Mouse (Mus musculus) neural tube, embryonic 11.5 days (tissue): ENCODE data around the gene Olfr1386. TPM values are rescaled to one million over a fixed set of nuclear protein-coding genes. Genes with fewer than 3 reads are reported as not detected.

ENCODE experiments used
- ATAC-seq: fragments of 200-750 bp; cut with Nextera tagmentation; 2 replicates; pipeline ENCODE4 v1.8.0; 2017; ENCODE audit warnings: moderate number of reproducible peaks, mild to moderate bottlenecking, moderate TSS enrichment, moderate library complexity; ENCODE audit not compliant: insufficient read depth, low FRiP score, low TSS enrichment
- DNase-seq: peaks from one replicate; pipeline ENCODE4 v3.0.0-alpha.2; 2015; ENCODE audit warnings: low spot score
- H3K27ac ChIP-seq: fragments of 300-500 bp; sonication (generic); 2 replicates; pipeline ENCODE4 v1.5.1; 2014; ENCODE audit warnings: low read depth, mild to moderate bottlenecking, low read length
- H3K27me3 ChIP-seq: fragments of 300-500 bp; sonication (generic); 2 replicates; pipeline ENCODE4 v1.6.1; 2014; ENCODE audit warnings: mild to moderate bottlenecking, low read length, mixed read lengths; ENCODE audit not compliant: control insufficient read depth, insufficient read depth
- H3K36me3 ChIP-seq: fragments of 300-500 bp; sonication (generic); 2 replicates; pipeline ENCODE4 v1.6.1; 2014; ENCODE audit warnings: mild to moderate bottlenecking, low read length, moderate library complexity, mixed read lengths; ENCODE audit not compliant: control insufficient read depth, insufficient read depth
- H3K4me1 ChIP-seq: fragments of 300-500 bp; sonication (generic); 2 replicates; pipeline ENCODE4 v1.6.1; 2014; ENCODE audit warnings: low read length, mixed read lengths; ENCODE audit not compliant: control insufficient read depth, insufficient read depth
- H3K4me2 ChIP-seq: fragments of 300-500 bp; sonication (generic); 2 replicates; pipeline ENCODE4 v1.6.1; 2014; ENCODE audit warnings: low read depth, mild to moderate bottlenecking, moderate library complexity
- H3K4me3 ChIP-seq: fragments of 300-500 bp; sonication (generic); 2 replicates; pipeline ENCODE4 v1.5.1; 2014; ENCODE audit warnings: low read depth, low read length
- H3K9ac ChIP-seq: fragments of 300-500 bp; sonication (generic); 2 replicates; pipeline ENCODE4 v1.6.1; 2014; ENCODE audit warnings: mild to moderate bottlenecking, low read length
- H3K9me3 ChIP-seq: fragments of 300-500 bp; sonication (generic); 2 replicates; pipeline ENCODE4 v1.6.1; 2016; ENCODE audit warnings: low read length; ENCODE audit not compliant: control insufficient read depth
- polyA plus RNA-seq: library from polyadenylated mRNA; unstranded; fragments of >200 nt; fragmentation: Nextera tagmentation; extraction: Ambion mirVana; gene quantifications from 2 replicates; pipeline ENCODE4 v1.2.1, GENCODE M21; 2014

Gene Olfr1386
- polyA plus RNA-seq, 1 experiment from 2014 or later: not detected

DNA sequence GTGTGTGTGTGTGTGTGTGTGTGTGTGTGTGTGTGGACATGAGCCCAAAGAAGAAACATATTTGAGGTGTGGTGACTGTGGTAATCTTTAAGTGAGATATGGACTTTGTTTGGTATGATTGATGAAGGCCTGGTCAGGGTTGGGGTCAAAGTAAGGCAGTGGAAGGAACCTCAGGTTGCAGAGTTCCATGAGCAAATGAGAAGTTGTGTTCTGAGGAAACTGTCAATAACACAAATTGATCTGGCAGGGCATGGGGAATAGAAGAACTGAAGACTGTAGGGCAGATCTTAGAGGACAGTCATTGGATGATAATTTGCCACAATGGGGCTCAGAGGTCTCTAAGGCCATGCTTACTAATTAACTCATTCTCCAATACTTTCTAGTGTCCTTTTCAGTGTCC, 54.5 kb downstream of the Olfr1386 start, which contains the start of gene Olfr1383:
Gene Olfr1383 (plus strand): TSS at position 301 of the 400 bp plus-strand sequence.
- Histone ChIP-seq H3K27me3 (no peaks in the 10 kb centered on the region), H3K9ac (no peak within 1 kb of the TSS), H3K9me3 (no peaks in the 10 kb centered on the region), H3K4me2 (no peak within 1 kb of the TSS), H3K36me3 (no peaks in the 10 kb centered on the region), H3K27ac (no peak within 1 kb of the TSS), H3K4me3 (no peak within 1 kb of the TSS), H3K4me1 (no peaks in the 10 kb centered on the region)
- no peak for ATAC-seq
- DNase-seq: no peak

Other genes starting within 250 kb of the Olfr1386 start
- 28.6 and 33.2 TPM in 2 replicates for gene Mgat1, start 220.9 kb upstream of the Olfr1386 start, polyA plus RNA-seq
- gene Olfr1393, start 186.7 kb upstream of the Olfr1386 start, polyA plus RNA-seq: 0.08 and 0.12 TPM in 2 replicates
- not detected in 2 replicates for gene Olfr1392, start 179.8 kb upstream of the Olfr1386 start, polyA plus RNA-seq
- not detected in 2 replicates for gene Olfr10, start 160.3 kb upstream of the Olfr1386 start, polyA plus RNA-seq
- gene Olfr1391, start 142.3 kb upstream of the Olfr1386 start, polyA plus RNA-seq: not detected in 2 replicates
- gene Olfr1390, start 129.9 kb upstream of the Olfr1386 start, polyA plus RNA-seq: not detected in 2 replicates
- not detected in 2 replicates for gene Olfr1389, start 42.0 kb upstream of the Olfr1386 start, polyA plus RNA-seq
- gene Olfr1388, start 28.4 kb upstream of the Olfr1386 start, polyA plus RNA-seq: 0.08 TPM in 1 of 2 replicates, not detected in the other
- not detected in 2 replicates for gene Olfr1387, start 9.7 kb upstream of the Olfr1386 start, polyA plus RNA-seq
- not detected in 2 replicates for gene Olfr1385, start 24.0 kb downstream of the Olfr1386 start, polyA plus RNA-seq
- gene Olfr1384, start 41.7 kb downstream of the Olfr1386 start, polyA plus RNA-seq: not detected in 2 replicates
- gene Olfr1383, start 54.6 kb downstream of the Olfr1386 start, polyA plus RNA-seq: not detected in 2 replicates
- gene Olfr1382, start 63.2 kb downstream of the Olfr1386 start, polyA plus RNA-seq: not detected in 2 replicates
- gene Olfr1381, start 78.4 kb downstream of the Olfr1386 start, polyA plus RNA-seq: not detected in 2 replicates
- gene Olfr1380, start 91.8 kb downstream of the Olfr1386 start, polyA plus RNA-seq: not detected in 2 replicates
- gene Flt4, start 144.2 kb downstream of the Olfr1386 start, polyA plus RNA-seq: 4.9 TPM in 2 replicates
- not detected in 2 replicates for gene Scgb3a1, start 198.6 kb downstream of the Olfr1386 start, polyA plus RNA-seq
- 53.9 and 60.2 TPM in 2 replicates for gene Cnot6, start 247.7 kb downstream of the Olfr1386 start, polyA plus RNA-seq